Mouse (Mus musculus) splenic B cell, adult 2 months (primary cell): Measurements from ENCODE around the gene Plscr4.
A peak's percentile ranks its signal among the peaks of the same experiment; 100 is the strongest.

Source experiments
- DNase-seq: peaks from one replicate; pipeline ENCODE4 v3.0.0-alpha.2; 2011; ENCODE audit warnings: low read depth, low spot score
- H3K27me3 ChIP-seq: 2 replicates; pipeline ENCODE4 v1.6.1; 2012; ENCODE audit warnings: mild to moderate bottlenecking, low read length, moderate library complexity, mixed read lengths; ENCODE audit not compliant: control insufficient read depth, poor library complexity, insufficient read depth, severe bottlenecking
- H3K36me3 ChIP-seq: 2 replicates; pipeline ENCODE4 v1.6.1; 2012; ENCODE audit warnings: mild to moderate bottlenecking, low read length, moderate library complexity, mixed read lengths; ENCODE audit not compliant: control insufficient read depth, poor library complexity, insufficient read depth, severe bottlenecking

Plscr4 gene

DNA sequence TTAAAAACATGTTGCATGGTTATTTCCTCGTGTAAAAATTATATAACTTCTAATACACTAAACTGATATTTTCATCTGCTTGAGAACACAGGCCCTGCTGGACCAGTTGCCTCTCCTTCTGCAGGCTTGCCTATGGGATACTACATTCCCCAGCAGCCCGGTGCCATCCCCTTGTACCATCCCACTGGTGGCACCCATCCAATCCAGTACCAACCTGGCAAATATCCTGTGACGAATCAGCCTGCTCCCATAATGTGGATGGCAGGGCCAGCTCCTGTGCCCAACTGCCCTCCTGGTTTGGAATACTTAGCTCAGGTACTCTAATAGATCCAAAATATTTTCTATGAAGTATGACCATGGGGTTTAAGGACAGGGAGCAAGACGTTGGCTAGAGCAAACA, 25.4 kb downstream of the Plscr4 start:
- H3K36me3 ChIP-seq, result no peaks in the 10 kb centered on the region
- H3K27me3 ChIP-seq, result no peaks in the 10 kb centered on the region
- no peak for DNase-seq

- Histone ChIP-seq H3K36me3 (no peaks in the 10 kb centered on the region), H3K27me3 (no peaks in the 10 kb centered on the region)
- peak; percentile 1 for DNase-seq
Observed at GRCm38 (mm10) chr9:92484710-92485267, 27.6 kb downstream of the Plscr4 start.

DNA sequence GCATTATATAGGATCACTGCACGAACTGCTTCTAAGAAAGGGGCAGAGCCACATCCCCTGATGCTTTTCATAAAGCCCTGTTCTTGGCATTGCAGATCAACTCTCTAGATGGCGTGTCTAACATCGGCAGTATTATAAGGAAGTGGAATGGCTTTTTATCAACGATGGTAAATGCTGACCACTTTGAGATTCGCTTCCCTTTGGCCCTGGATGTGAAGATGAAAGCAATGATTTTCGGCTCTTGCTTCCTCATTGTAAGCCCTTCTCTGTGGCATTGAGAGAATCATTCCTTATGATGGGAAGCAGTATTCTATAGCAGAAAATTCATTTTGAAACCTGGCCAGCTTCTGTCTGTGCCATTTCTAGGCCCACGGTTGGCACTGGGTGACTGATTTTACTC, 32.7 kb downstream of the Plscr4 start:
- H3K36me3 ChIP-seq, result no peaks in the 10 kb centered on the region
- no peak for DNase-seq

GRCm38 (mm10) chr9:92490319-92490718, 33.1 kb downstream of the Plscr4 start:
- DNase-seq, result no peak
- Histone ChIP-seq H3K36me3 (no peaks in the 10 kb centered on the region), H3K27me3 (no peaks in the 10 kb centered on the region)

More for the DNA sequence above, 32.7 kb downstream of the Plscr4 start:
- H3K27me3 ChIP-seq, result no peaks in the 10 kb centered on the region

DNA sequence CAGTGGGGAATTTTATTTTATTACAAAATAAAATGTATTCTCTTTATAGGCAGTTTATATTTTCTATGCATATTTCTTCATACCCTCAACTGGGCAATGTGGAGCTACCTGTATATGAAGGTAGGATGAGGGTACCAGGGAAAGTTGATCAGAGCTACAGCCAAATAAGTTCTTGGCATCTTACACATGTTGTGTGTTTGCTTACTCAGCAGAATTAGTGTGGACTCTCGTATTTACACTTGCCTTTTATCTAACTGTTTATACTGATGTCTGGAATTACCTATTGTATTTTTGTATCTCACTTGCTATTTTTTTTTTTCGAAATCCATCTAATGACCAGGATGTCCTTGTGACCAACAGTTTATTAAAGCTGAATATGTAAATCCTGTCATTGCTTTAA, 34.1 kb downstream of the Plscr4 start:
- no peaks in the 10 kb centered on the region for H3K27me3 ChIP-seq
- no peaks in the 10 kb centered on the region for H3K36me3 ChIP-seq
- no peak for DNase-seq

GRCm38 (mm10) chr9:92499710-92500410, 42.7 kb downstream of the Plscr4 start:
- peak; percentile 50 for DNase-seq
- no peaks in the 10 kb centered on the region for H3K27me3 ChIP-seq
- H3K36me3 ChIP-seq, result no peaks in the 10 kb centered on the region

DNA sequence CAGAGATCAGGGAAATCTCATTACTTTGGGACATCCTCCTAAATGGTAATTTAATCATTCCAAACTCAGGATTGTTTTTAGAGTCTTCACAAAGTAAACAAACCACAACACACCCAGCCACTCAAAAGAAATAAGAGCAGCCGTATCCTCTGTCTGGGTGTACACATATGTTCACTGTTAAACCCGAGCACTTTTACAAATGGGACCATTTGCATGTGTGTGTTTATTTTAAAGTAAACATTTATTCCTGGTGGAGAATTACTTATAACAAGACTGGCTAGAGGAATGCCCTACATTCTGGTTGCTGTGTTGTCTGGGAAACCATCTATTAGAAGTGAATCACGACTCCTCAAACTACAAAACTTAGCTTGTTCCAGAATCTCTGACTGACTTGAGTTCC, 47.1 kb downstream of the Plscr4 start:
- no peak for DNase-seq
- Histone ChIP-seq H3K36me3 (no peaks in the 10 kb centered on the region), H3K27me3 (no peaks in the 10 kb centered on the region; the same call in 1 of the 2 replicates)

GRCm38 (mm10) chr9:92504889-92505288, 47.7 kb downstream of the Plscr4 start:
- H3K36me3 ChIP-seq, result no peaks in the 10 kb centered on the region
- H3K27me3 ChIP-seq, result no peaks in the 10 kb centered on the region; the same call in 1 of the 2 replicates
- no peak for DNase-seq

GRCm38 (mm10) chr9:92511696-92512095, 54.5 kb downstream of the Plscr4 start:
- DNase-seq, result no peak
- no peaks in the 10 kb centered on the region; the same call in 1 of the 2 replicates for H3K27me3 ChIP-seq
- no peaks in the 10 kb centered on the region for H3K36me3 ChIP-seq

DNA sequence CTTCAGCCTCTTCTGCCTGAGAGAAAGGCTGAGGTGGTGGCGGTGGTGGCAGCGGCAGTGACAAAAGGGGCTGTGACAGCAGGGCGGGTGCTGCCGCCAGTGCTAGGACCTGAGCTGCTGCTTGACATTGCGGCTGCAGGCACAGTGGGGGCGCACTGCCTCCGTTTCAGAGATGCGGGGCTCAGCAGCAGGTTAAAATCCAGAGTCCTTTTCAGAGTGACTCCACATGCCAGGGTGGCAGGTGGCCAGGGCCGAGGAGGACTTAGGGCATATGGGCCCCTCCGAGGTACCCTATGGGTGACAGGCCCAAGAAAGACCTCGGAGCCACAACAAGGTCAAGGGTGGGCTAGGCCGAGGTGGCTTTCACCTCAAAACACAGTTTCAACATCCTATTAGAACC, 59.9 kb downstream of the Plscr4 start:
- no peak for DNase-seq
- Histone ChIP-seq H3K27me3 (no peaks in the 10 kb centered on the region), H3K36me3 (no peaks in the 10 kb centered on the region)

- H3K36me3 ChIP-seq, result no peaks in the 10 kb centered on the region
Observed at GRCm38 (mm10) chr9:92520751-92521150, 63.6 kb downstream of the Plscr4 start.

DNA sequence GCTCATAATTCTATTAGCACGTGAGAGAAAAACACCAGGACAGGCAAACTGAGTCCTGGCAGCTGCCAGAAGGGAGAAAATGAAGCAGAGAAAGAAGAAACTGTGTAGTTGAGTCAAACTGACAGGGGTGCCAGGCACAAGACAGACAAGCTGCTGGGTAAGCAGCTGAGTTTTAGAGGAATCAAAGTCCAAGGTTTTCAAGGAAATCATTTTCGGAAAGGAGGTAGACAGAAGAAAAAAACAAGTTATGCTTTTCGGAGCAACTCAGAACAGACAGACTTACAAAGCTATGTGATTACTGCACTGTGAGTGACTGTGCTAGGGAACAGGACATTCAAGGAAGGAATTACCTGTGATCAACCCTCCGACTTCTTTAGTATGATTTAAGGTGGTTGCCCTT, 67.3 kb downstream of the Plscr4 start:
- Histone ChIP-seq H3K36me3 (no peaks in the 10 kb centered on the region), H3K27me3 (no peaks in the 10 kb centered on the region)
- no peak for DNase-seq

More at GRCm38 (mm10) chr9:92520751-92521150, 63.6 kb downstream of the Plscr4 start:
- H3K27me3 ChIP-seq, result no peaks in the 10 kb centered on the region
- DNase-seq, result no peak

- DNase-seq, result no peak
- no peaks in the 10 kb centered on the region for H3K36me3 ChIP-seq
- no peaks in the 10 kb centered on the region for H3K27me3 ChIP-seq
Observed at GRCm38 (mm10) chr9:92530055-92530454, 72.9 kb downstream of the Plscr4 start.

DNA sequence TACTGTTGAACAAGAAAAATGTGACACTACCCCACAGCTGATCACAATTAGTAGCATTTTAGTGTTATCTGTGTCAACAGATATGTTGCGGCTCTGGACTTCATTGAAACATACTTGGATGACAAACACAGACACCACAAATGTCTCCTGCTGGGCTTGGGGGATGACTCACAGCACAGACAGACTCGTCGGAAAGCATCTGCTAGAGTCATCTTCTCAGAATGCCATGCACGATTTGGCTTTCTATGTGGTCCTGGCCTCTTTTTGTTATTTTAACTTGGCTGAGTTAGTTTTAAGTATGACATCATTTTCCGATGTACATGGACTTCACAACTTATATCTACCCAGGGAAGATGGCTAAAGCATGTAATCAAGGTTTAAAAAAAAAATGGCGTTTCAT, 80.6 kb downstream of the Plscr4 start:
- no peak for DNase-seq

GRCm38 (mm10) chr9:92538216-92538615, 81.0 kb downstream of the Plscr4 start:
- H3K27me3 ChIP-seq, result no peaks in the 10 kb centered on the region
- no peaks in the 10 kb centered on the region for H3K36me3 ChIP-seq
- DNase-seq, result no peak

More for the DNA sequence above, 80.6 kb downstream of the Plscr4 start:
- no peaks in the 10 kb centered on the region for H3K36me3 ChIP-seq
- no peaks in the 10 kb centered on the region for H3K27me3 ChIP-seq
